Comparison of ENCODE assay signal across 21 mouse cellular contexts in the genomic region with DNA sequence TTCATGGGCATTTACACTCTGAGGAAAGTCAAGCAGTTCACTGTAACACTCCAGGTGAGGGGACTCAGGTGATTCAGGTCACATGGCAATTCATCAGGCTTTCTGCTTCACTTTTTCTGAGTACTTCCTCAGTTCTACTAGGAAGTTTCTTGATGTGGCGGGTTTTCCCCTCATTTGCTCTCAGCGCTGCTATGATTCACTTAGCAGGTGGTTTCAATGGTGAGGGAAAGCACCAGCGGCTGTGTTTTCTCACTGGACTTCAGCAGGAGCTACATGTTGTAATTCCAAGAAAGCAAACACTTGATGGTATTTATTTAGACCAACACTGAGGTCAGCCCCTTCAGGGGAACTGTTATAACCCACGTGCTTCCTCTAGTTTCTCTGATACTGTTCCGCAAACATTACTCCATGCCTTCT.
DNase-seq lines count a peak whose midpoint lies in the region; ATAC-seq and TF ChIP-seq lines count a peak whose summit lies in the region.
"Had no signal": no experiment of that assay in that cellular context is flagged by ENCODE, and none has a peak within 500 bp of the region (broad histone marks: within the 10 kb centered on the region; RNA-seq: fewer than 3 reads in every experiment).

No protein-coding gene starts in this region.

- H3K27me3 ChIP-seq in CH12.LX (replicated peaks), result no peaks in the 10 kb centered on the region
- H3K27me3 ChIP-seq in intestine, embryonic 14.5 days (replicated peaks; ENCODE audit: control insufficient read depth, insufficient read depth, low read length), result no peaks in the 10 kb centered on the region
- H3K27me3 ChIP-seq in lung, embryonic 15.5 days, result no peaks in the 10 kb centered on the region
- no peaks in the 10 kb centered on the region for H3K27me3 ChIP-seq in stomach, embryonic 15.5 days (replicated peaks)
- H3K27me3 ChIP-seq: forebrain, embryonic 12.5 days; hindbrain, embryonic 15.5 days; liver, embryonic 13.5 days; megakaryocyte, embryonic 14.5 days had no signal

- in situ Hi-C loops in CH12.LX (cut with MboI; ENCODE audit: low pct_ligation_motif_present, low pct_unique_long_range_greater_than_20kb, low sequenced_read_pairs), result no loop called here

- no peaks in the 10 kb centered on the region for H3K79me2 ChIP-seq in CH12.LX (replicated peaks; ENCODE audit: control insufficient read depth, extremely low read depth, insufficient read depth, poor library complexity, severe bottlenecking)

- TF ChIP-seq RAD21 in CH12.LX (IDR thresholded peaks at IDR 0.05; ENCODE audit: low read depth, low read length), result peak; percentile 7

- H3K4me2 ChIP-seq in CH12.LX (ENCODE audit: insufficient read depth, low read depth, poor library complexity, severe bottlenecking), result peak overlapping the region; percentile 54
- H3K4me2 ChIP-seq in intestine, embryonic 14.5 days (ENCODE audit: low read length), result no peak overlapping the region
- no peak overlapping the region for H3K4me2 ChIP-seq in lung, embryonic 15.5 days
- no peak overlapping the region for H3K4me2 ChIP-seq in stomach, embryonic 15.5 days
- H3K4me2 ChIP-seq: forebrain, embryonic 12.5 days; hindbrain, embryonic 15.5 days; liver, embryonic 13.5 days had no signal

- peak; percentile 91 for DNase-seq in CH12.LX (ENCODE audit: extremely low read depth)
- peak; percentile 51 for DNase-seq in intestine, embryonic 14.5 days (ENCODE audit: low spot score)
- no peak for DNase-seq in urinary bladder, postnatal 36 days (ENCODE audit: low spot score in 2 of 2)
- DNase-seq in cerebellum, adult 9-10 months, result no peak
- no peak for DNase-seq in natural killer cell, adult 2 months (ENCODE audit: low spot score in 2 of 2)
- DNase-seq: adrenal gland, postnatal 36 days; B cell, adult 2 months; cerebellum, postnatal 14 days; gastrocnemius, postnatal 25 days; heart, postnatal 14 days; kidney, adult 8-10 months; liver, embryonic 13.5 days; spleen, adult 18-20 months; thymus, postnatal 25 days had no signal

- H3K4me3 ChIP-seq in CH12.LX (replicated peaks in 1 of 3; ENCODE audit: low read depth in 2 of 3, low read length in 2 of 3, poor library complexity in 1 of 3), result no peak overlapping the region
- no peak overlapping the region for H3K4me3 ChIP-seq in intestine, embryonic 14.5 days (ENCODE audit: low read depth, low read length)
- no peak overlapping the region for H3K4me3 ChIP-seq in lung, embryonic 15.5 days
- H3K4me3 ChIP-seq in stomach, embryonic 15.5 days (replicated peaks), result no peak overlapping the region
- H3K4me3 ChIP-seq: forebrain, embryonic 12.5 days; heart, embryonic 10.5 days; hindbrain, embryonic 15.5 days; liver, embryonic 13.5 days; megakaryocyte, embryonic 14.5 days had no signal

- H3K4me1 ChIP-seq in CH12.LX (ENCODE audit: control insufficient read depth in 1 of 2, insufficient read depth in 2 of 2), result peaks cover 14 to 67% of the 10 kb centered on the region in 2 experiments
- no peaks in the 10 kb centered on the region for H3K4me1 ChIP-seq in intestine, embryonic 14.5 days (replicated peaks; ENCODE audit: control insufficient read depth, insufficient read depth, low read length)
- no peaks in the 10 kb centered on the region for H3K4me1 ChIP-seq in lung, embryonic 15.5 days
- no peaks in the 10 kb centered on the region for H3K4me1 ChIP-seq in stomach, embryonic 15.5 days
- H3K4me1 ChIP-seq: forebrain, embryonic 12.5 days; heart, embryonic 10.5 days; hindbrain, embryonic 15.5 days; liver, embryonic 13.5 days; megakaryocyte, embryonic 14.5 days had no signal

- H3K9me3 ChIP-seq in CH12.LX (replicated peaks; ENCODE audit: low read length), result peaks cover 3% of the 10 kb centered on the region
- H3K9me3 ChIP-seq in intestine, embryonic 14.5 days (ENCODE audit: control insufficient read depth, low read length), result no peaks in the 10 kb centered on the region
- no peaks in the 10 kb centered on the region for H3K9me3 ChIP-seq in lung, embryonic 15.5 days
- no peaks in the 10 kb centered on the region for H3K9me3 ChIP-seq in stomach, embryonic 15.5 days
- H3K9me3 ChIP-seq: forebrain, embryonic 12.5 days; heart, embryonic 10.5 days; hindbrain, embryonic 15.5 days; liver, embryonic 13.5 days; megakaryocyte, embryonic 14.5 days had no signal

- no peak; the same call in 1 of the 2 replicates for ATAC-seq in intestine, embryonic 14.5 days (replicated peaks; ENCODE audit: low FRiP score, low TSS enrichment, low read depth)
- peak; percentile 81; the same call in 1 of the 2 replicates for ATAC-seq in lung, embryonic 15.5 days (ENCODE audit: borderline replicate concordance, extremely low read depth, low FRiP score, low TSS enrichment)
- peak; percentile 68 for ATAC-seq in stomach, embryonic 15.5 days (ENCODE audit: insufficient read depth, low FRiP score, low read depth)
- ATAC-seq: midbrain, embryonic 16.5 days had no signal

- 65% methylated on average over 5 of the region's 5 CpGs for WGBS in intestine, embryonic 14.5 days
- 55% methylated on average over 5 of the region's 5 CpGs for WGBS in lung, embryonic 15.5 days
- WGBS in stomach, embryonic 15.5 days, result 62% methylated on average over 5 of the region's 5 CpGs

- TF ChIP-seq POLR2A in CH12.LX (IDR thresholded peaks at IDR 0.05; ENCODE audit: low read depth, low read length), result no peak

- peak overlapping the region; percentile 54 for H3K27ac ChIP-seq in CH12.LX (ENCODE audit: insufficient read depth, low read depth)
- no peak overlapping the region for H3K27ac ChIP-seq in intestine, embryonic 14.5 days (ENCODE audit: low read depth)
- no peak overlapping the region for H3K27ac ChIP-seq in lung, embryonic 15.5 days
- no peak overlapping the region for H3K27ac ChIP-seq in stomach, embryonic 15.5 days
- H3K27ac ChIP-seq: forebrain, embryonic 12.5 days; heart, embryonic 10.5 days; hindbrain, embryonic 15.5 days; liver, embryonic 13.5 days had no signal

- TF ChIP-seq EP300 in CH12.LX (IDR thresholded peaks at IDR 0.05; ENCODE audit: low read length), result peak; percentile 95

- dilution Hi-C loops in CH12.LX (cut with MboI; ENCODE audit: extremely low pct_ligation_motif_present, extremely low pct_unique_long_range_greater_than_20kb, low sequenced_read_pairs), result no loop called here

- TF ChIP-seq CTCF in CH12.LX (conservative IDR thresholded peaks at IDR 0.05 in 1 of 2, IDR thresholded peaks at IDR 0.05 in 1 of 2; ENCODE audit: low read depth in 2 of 2, low read length in 2 of 2), result no peak

- no peaks in the 10 kb centered on the region for H3K36me3 ChIP-seq in CH12.LX (replicated peaks in 1 of 2; ENCODE audit: control insufficient read depth in 1 of 2, insufficient read depth in 1 of 2, low read length in 1 of 2)
- H3K36me3 ChIP-seq in intestine, embryonic 14.5 days (ENCODE audit: control insufficient read depth, insufficient read depth, low read length), result no peaks in the 10 kb centered on the region
- H3K36me3 ChIP-seq in lung, embryonic 15.5 days, result no peaks in the 10 kb centered on the region
- H3K36me3 ChIP-seq in stomach, embryonic 15.5 days, result no peaks in the 10 kb centered on the region
- H3K36me3 ChIP-seq: forebrain, embryonic 12.5 days; heart, embryonic 10.5 days; hindbrain, embryonic 15.5 days; liver, embryonic 13.5 days had no signal

- H3K9ac ChIP-seq in CH12.LX (ENCODE audit: insufficient read depth, low read depth), result no peak overlapping the region
- H3K9ac ChIP-seq in intestine, embryonic 14.5 days (ENCODE audit: low read length), result no peak overlapping the region
- H3K9ac ChIP-seq in lung, embryonic 15.5 days, result no peak overlapping the region
- H3K9ac ChIP-seq in stomach, embryonic 15.5 days, result no peak overlapping the region
- H3K9ac ChIP-seq: forebrain, embryonic 12.5 days; hindbrain, embryonic 15.5 days; liver, embryonic 13.5 days had no signal

TF ChIP-seq in CH12.LX, 34 proteins besides CTCF, POLR2A, EP300 and RAD21 (continues in another document):
- TF ChIP-seq TCF12 (IDR thresholded peaks at IDR 0.05; ENCODE audit: low read depth, low read length) (peak; percentile 94), USF2 (conservative IDR thresholded peaks at IDR 0.05; ENCODE audit: low read depth, low read length) (peak; percentile 76), ZNF384 (IDR thresholded peaks at IDR 0.05; ENCODE audit: low read depth, low read length) (peak; percentile 57), IRF4 (IDR thresholded peaks at IDR 0.05; ENCODE audit: low read depth, low read length) (peak; percentile 94), HCFC1 (IDR thresholded peaks at IDR 0.05; ENCODE audit: low read depth, low read length) (no peak; the same call in 1 of the 2 replicates), NELFE (IDR thresholded peaks at IDR 0.05; ENCODE audit: low read depth, low read length) (no peak; the same call in 1 of the 2 replicates), USF1 (IDR thresholded peaks at IDR 0.05; ENCODE audit: low read depth, low read length) (peak; percentile 74), BHLHE40 (IDR thresholded peaks at IDR 0.05; ENCODE audit: low read depth, low read length) (peak; percentile 97), ELF1 (IDR thresholded peaks at IDR 0.05; ENCODE audit: low read depth, low read length) (peak; percentile 72), ZC3H11A (IDR thresholded peaks at IDR 0.05; ENCODE audit: low read depth, low read length) (0 out of 2 replicates have a peak, but pooled peaks have one; percentile 4), MAFK (IDR thresholded peaks at IDR 0.05; ENCODE audit: insufficient replicate concordance, low read length) (peak; percentile 71), UBTF (IDR thresholded peaks at IDR 0.05; ENCODE audit: low read depth, low read length) (no peak), SMC3 (IDR thresholded peaks at IDR 0.05; ENCODE audit: low read depth, low read length) (peak; percentile 26; the same call in 1 of the 2 replicates), JUN (IDR thresholded peaks at IDR 0.05; ENCODE audit: insufficient read depth, low read depth, low read length) (peak; percentile 57), MAX (IDR thresholded peaks at IDR 0.05; ENCODE audit: low read length) (peak; percentile 94), POLR2AphosphoS2 (IDR thresholded peaks at IDR 0.05; ENCODE audit: low read depth, low read length) (no peak), MXI1 (IDR thresholded peaks at IDR 0.05; ENCODE audit: low read depth, low read length) (peak; percentile 90), MEF2A (IDR thresholded peaks at IDR 0.05; ENCODE audit: borderline replicate concordance, low read depth, low read length) (peak; percentile 95), E2F4 (IDR thresholded peaks at IDR 0.05; ENCODE audit: insufficient replicate concordance, low read depth, low read length) (no peak), ZMIZ1 (IDR thresholded peaks at IDR 0.05; ENCODE audit: low read depth, low read length) (peak; percentile 52), MYC (IDR thresholded peaks at IDR 0.05; ENCODE audit: low read depth, low read length) (peak; percentile 88), CHD2 (IDR thresholded peaks at IDR 0.05; ENCODE audit: low read length) (peak; percentile 87), JUND (conservative IDR thresholded peaks at IDR 0.05; ENCODE audit: low read depth, low read length) (peak; percentile 78), KAT2A (IDR thresholded peaks at IDR 0.05; ENCODE audit: insufficient replicate concordance, low read length) (no peak), NRF1 (IDR thresholded peaks at IDR 0.05; ENCODE audit: low read depth, low read length) (no peak)

Comparison
In these comparisons a context has a peak if more than half of its experiments do, and no peak if none do; other contexts are left out.
1. DNase-seq: peak in CH12.LX (single experiment) and intestine, embryonic 14.5 days (single experiment); none in urinary bladder, postnatal 36 days (0 of 2), cerebellum, adult 9-10 months (single experiment) and natural killer cell, adult 2 months (0 of 2).